Mouse (Mus musculus) gastrocnemius, postnatal 25 days (tissue): ENCODE results near the gene Nrg4. TPM values are rescaled to one million over a fixed set of nuclear protein-coding genes. Genes with fewer than 3 reads are reported as not detected.

Experiments
- DNase-seq: peaks from one replicate; pipeline ENCODE4 v3.0.0; 2022
- long read RNA-seq, 2 experiments: library from polyadenylated mRNA; stranded (forward); transcript quantifications; one replicate each; pipeline ENCODE4 v2.0.0; 2021
- total RNA-seq, 2 experiments: library from RNA; stranded (reverse); gene quantifications; 1 replicate in 1 of 2; 2 replicates in 1 of 2; pipeline ENCODE4 v1.2.3; 2021

Nrg4 gene
- total RNA-seq: 1 to 10 TPM in 1 of 2 experiments, not detected in 1; 1.3 TPM
- long read RNA-seq, experiment 1: 0 reads
- long read RNA-seq, experiment 2, partial matches to known transcripts: 0 of 2 reads
- long read RNA-seq, experiment 2, other reads (novel, unspliced or antisense): 2 of 2 reads

DNA sequence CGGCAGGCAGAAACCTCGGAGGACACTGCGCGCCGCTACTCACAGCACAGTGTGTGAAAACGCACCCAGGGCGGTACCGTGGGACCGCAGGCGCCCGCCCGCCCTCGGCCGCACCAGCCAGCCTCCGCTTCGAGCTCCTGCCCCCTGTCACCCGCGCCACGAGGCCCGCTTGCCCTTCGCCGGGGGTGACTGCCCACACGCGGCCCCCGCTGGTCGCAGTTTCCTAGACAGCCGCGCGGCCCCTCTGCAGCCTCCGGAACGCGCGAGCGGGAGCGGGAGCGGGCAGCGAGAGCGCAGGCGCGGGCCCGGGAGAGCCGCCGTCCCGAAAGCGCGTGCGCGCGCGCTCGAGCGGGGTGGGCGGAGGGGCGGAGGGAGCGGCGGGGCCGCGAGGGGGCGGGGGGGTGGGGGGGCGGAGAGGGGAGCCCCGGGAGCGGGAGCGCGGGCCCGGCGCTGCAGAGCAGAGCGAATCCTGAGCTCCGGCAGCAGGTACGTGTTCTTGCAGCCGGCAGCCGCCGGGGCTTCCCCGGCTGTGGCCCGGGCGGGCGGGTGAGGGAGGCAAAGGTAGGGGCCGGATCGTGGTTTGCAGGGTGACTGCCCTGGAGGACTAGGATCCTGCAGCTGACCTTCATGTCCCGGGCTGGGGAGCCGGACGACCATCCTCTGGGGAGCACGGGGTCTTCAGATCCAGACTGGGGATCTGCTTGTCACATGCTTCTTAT is at the start of gene Nrg4, which contains the start of gene Tmem266:
Gene Nrg4 (minus strand): TSS at position 330 of the 719 bp plus-strand sequence.
Gene Tmem266 (plus strand): TSS at position 399 of the 719 bp plus-strand sequence.
- DNase-seq: peak; percentile 69

DNA sequence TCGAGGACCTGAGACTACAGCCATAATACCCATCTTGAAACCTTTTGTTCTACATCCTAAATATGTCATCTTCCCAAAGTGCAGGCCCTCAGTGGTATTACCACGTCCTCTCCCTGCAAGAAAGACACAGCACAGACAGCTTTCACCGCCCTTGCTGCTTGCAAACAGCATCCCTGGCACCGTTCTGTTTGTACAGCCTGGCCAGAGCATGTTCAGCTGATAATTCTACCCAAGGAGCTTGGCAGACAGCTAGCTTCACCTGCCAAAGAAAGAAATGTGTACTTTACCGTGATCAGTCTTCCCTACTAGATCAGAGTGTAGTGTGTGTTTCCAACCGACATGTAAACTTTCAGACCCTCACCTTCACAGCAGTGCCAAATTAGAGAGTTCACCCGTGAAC is 45.3 kb upstream of the Nrg4 start:
- no peak for DNase-seq

- DNase-seq: no peak
Measured at GRCm38 (mm10) chr9:55368011-55368410, 41.4 kb upstream of the Nrg4 start.

GRCm38 (mm10) chr9:55363707-55364106 is 37.1 kb upstream of the Nrg4 start:
- DNase-seq: no peak

GRCm38 (mm10) chr9:55361969-55362368 is 35.3 kb upstream of the Nrg4 start:
- no peak for DNase-seq

- DNase-seq: no peak
Measured at GRCm38 (mm10) chr9:55360861-55361260, 34.2 kb upstream of the Nrg4 start.

DNA sequence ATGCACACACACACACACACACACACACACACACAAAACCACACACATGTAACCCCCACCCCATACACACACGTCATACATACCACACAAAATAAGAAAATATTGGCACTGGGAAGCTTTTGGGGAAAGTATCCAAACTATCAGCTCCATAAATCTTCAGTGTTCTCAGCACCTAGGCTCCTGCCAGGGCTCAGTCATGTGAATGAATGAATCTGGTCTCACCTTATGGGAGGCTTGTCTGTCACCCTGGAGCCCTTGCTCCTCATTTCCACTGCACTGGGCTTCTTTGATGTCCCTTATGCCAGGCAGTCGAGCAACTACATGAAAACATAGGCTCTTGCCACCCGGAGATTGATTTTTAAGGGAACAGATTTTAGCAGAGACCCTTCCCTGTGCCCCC is 33.7 kb upstream of the Nrg4 start:
- DNase-seq: no peak

GRCm38 (mm10) chr9:55357164-55357563 is 30.5 kb upstream of the Nrg4 start:
- no peak for DNase-seq

DNA sequence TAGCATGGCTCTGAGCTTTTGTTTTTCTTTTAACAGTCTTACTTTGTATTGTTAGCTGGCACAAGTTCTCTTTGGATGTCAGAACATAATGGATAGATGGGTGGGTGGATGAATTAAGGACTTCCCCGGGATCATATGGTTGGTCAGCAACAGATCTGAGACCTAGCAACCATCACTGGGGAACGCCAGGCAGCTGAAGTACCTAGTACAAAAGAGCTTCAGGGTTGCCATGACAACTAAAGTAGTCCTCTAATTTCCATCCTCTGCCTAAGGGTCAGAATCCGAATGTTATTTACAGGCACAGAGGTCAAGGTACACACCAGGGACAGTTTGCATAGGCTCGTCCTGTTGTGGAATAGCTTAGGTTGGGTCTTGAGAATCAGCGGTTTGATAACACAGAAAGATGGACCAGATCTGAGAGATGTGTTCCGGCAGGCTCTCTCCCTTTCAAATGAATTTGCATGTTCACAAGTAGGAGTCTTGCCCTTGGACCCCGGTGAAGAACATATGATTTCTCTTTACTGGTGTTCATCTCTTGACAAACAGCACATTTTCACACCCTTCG is 28.7 kb upstream of the Nrg4 start:
- no peak for DNase-seq

- no peak for DNase-seq
Measured at GRCm38 (mm10) chr9:55354686-55355085, 28.0 kb upstream of the Nrg4 start.

- no peak for DNase-seq
Measured at GRCm38 (mm10) chr9:55348664-55349063, 22.0 kb upstream of the Nrg4 start.

DNA sequence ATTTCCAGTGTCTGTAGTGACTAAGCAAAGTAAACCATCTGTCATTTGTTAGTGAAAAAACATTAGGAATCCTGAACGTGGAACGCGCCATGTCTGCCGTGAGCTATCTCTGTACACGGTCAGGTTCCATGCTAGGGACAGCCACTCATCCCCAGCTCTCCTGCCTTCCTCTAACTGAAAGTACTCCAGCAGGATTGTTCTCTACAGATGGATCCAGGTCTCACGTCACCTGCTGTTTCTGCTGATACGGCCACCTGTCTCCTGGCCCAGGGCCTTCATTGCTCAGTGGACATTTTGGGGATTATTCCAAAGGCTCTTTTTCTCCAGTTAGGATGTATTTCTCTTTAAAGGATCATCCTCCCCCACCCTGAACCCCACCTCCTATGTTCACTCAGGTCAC is 18.7 kb upstream of the Nrg4 start:
- no peak for DNase-seq

DNA sequence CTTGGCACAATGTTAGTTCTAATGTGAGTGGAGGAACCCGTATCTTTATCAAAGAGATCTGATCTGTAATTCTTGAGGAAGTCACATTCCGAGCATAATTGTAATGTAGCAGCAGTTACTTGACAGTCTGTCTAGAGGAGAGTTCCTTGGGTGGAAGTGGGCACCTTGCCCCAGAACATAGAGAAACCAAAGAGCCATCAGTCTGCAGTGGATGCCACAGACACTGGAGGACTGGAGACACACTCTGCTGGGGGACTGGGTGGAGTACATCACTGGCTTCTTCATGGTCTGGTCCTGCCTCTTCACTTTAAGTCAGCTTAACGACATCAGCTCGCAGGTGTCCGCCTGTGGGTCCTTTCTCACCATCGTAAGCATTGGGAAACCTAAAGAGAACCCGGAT is 17.5 kb upstream of the Nrg4 start:
- no peak for DNase-seq

DNA sequence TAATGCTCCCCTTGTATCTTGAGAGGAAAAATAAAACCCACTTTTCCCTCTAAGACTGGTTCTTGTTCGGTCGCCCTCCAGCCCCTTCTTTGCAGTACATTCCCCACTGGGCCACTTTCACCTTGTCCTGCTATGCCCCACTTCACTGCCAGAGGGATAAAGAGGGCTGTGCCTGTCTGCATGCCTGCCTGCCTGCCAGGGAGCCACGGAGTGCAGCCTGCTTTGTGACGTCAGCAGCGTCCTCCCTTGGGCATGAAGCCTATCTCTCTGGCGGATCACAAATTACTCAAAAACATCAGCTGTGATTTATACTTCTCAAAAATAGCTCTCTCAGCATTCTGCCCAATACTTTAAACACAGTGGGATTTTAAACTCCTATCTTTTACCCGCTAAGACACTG is 6.3 kb upstream of the Nrg4 start:
- DNase-seq: no peak

GRCm38 (mm10) chr9:55332476-55332875 is 5.8 kb upstream of the Nrg4 start:
- no peak for DNase-seq

DNA sequence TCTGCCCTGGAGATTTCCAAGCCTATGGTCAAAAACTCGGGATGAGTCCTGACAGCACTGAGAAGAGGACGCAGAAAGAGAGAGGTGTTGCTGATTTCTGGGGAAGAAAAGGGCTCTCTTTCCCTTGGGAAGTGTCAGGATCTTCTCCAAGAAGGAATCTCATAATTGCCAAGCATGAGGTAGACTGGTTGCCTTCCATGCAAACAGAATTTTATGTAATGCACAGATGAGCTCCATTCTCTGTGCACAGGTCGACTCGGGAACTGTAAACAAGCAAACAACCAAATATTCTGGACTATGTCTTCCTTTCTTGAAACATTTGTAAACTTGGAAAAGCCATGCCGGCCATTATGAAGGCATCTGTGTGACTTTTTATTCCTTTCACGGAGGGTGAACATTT is 2.8 kb upstream of the Nrg4 start:
- no peak for DNase-seq

GRCm38 (mm10) chr9:55328151-55328918 is 1.7 kb upstream of the Nrg4 start:
- no peak for DNase-seq

DNA sequence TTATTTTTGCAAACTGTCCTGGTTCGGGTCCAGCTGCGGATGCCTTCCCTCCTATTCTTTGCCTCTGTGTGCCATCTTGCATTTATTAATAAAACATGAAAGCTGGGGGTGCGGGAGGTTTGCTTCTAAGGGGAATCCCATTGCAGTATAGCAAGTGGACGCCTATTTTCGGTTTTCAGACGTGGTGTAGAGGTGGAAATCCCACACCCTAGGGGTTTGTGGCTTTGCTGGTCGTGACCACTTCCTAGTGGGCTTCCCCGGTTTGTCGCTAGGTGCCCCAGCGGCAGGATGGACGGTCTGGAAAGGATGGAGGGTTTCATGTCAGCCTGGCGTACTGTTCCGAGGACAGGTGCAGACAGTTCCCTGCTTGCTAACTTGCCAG is 581 bp upstream of the Nrg4 start:
- DNase-seq: no peak

GRCm38 (mm10) chr9:55325564-55326514 is 805 bp downstream of the Nrg4 start:
- no peak for DNase-seq

DNA sequence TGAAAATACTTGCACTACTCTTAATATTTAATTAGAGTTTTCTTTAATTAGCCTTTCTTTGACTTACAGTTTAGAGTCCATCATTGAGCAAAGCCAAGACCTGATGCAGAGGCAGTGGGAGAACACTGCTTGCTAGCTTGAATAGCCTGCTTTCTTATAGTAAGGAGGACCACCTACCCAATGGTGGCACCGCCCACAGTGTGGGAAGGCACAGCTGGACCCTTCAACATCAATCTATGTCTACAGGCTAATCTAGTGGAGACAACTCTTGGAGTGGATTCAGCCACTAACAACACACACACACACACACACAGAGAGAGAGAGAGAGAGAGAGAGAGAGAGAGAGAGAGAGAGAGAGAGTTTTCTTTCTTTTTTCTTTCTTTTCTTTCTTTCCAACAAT is 1.6 kb downstream of the Nrg4 start:
- DNase-seq: no peak

- no peak for DNase-seq
Measured at GRCm38 (mm10) chr9:55324516-55324915, 2.1 kb downstream of the Nrg4 start.

GRCm38 (mm10) chr9:55324085-55324484 is 2.6 kb downstream of the Nrg4 start:
- DNase-seq: no peak
